Mouse (Mus musculus) CD4-positive, CD25-positive, alpha-beta regulatory T cell, adult 4 months (primary cell): ENCODE results near the gene Igfbp2. TPM values are rescaled to one million over a fixed set of nuclear protein-coding genes. Genes with fewer than 3 reads are reported as not detected.

Experiments used
- ATAC-seq: one replicate; pipeline ENCODE4 v1.8.0; 2017
- polyA plus RNA-seq, 2 experiments: library from polyadenylated mRNA; unstranded; fragments of 100-300 nt; shearing (Covaris generic); gene quantifications; one replicate each; pipeline ENCODE4 v1.2.1; 2017

Igfbp2 gene
- polyA plus RNA-seq, 2 experiments from 2014 or later, result not detected

- ATAC-seq, result no peak
Measured at GRCm38 (mm10) chr1:72873511-72874286, 49.4 kb downstream of the Igfbp2 start.

DNA sequence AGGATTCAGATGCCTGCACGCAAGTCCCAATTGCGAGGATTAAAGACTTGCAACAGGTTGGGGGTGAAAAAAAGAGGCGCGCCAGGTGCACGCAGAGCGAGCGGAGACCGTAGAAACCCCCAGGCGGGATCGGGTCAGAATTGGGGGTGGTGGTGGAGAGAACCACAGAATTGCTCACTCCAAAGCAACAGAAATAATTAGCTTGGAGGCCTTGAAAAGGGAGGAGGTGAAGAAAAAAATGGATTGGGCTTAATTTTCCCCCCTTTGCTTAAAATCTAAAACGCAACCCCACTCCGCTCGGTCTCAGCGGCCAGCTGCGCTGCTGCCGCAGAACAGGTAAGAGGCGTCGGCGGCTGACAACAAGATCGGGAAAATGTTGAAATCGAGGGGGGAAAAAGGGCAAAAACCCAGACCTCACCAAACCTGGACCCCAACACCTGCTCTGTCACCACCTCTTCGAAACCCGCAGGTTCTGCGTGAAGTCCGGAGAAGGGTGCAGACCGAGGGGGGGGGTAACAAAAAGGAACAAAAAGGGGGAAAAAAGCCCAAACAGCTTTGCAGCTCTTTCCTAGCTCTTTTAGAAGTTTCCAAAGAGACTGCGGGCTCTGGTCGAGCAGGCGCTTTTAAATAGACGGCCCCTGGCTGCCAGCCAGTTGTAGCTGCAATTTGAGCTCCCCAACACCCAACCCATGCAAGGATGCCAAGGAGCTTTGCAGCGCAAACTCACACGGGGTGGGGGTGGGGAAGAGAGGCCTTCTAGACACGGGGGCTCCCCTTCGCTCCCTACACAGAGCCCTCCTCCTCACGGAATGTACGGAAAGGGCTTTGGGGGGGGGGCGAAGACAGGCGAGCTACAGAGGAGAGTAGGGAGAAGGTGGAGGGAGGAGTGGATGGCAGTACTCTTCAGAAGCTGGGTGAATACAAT, 50.2 kb downstream of the Igfbp2 start, which contains the start of gene Igfbp5:
TSS of gene Igfbp5 (minus strand) at position 598 of the 925 bp plus-strand sequence.
- ATAC-seq, result no peak

DNA sequence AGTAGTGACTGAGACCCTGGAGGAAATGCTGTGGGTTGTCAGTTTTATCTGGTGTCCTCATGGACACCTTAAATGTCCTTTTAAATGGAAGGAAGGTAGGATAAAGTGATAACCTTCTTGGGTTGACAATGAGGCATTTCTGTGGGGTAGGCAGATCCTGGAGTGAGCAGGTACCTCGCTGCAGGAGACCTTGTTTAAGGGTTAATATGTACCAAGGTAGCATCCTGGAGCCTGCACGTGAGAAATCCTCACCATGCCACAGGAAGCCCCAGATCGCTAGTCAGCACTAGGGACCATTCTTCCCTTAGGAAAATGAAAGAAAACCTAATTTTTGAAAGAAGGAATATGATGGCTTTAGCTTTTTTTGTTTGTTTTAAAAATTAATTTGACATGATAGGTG, 51.4 kb downstream of the Igfbp2 start:
- no peak for ATAC-seq

DNA sequence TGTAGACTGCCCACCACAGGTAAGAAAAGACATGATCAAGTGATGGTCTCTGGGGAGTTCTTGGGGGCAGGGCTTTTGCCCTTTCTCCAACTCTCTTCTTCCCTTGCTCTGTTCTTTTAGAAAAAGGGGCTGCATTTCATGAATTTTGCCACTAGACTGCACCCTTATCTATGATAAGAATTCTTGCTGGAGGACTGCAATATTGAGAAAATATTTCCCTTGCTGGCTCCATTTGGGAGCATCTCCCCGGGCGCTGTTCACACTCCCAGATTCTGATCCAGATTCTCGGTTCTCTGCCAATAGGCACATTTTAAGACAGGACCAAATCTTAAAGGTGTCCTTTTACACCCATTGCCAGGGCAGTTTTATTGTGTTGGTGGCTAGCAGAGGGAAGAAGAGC, 51.8 kb downstream of the Igfbp2 start:
- no peak for ATAC-seq

DNA sequence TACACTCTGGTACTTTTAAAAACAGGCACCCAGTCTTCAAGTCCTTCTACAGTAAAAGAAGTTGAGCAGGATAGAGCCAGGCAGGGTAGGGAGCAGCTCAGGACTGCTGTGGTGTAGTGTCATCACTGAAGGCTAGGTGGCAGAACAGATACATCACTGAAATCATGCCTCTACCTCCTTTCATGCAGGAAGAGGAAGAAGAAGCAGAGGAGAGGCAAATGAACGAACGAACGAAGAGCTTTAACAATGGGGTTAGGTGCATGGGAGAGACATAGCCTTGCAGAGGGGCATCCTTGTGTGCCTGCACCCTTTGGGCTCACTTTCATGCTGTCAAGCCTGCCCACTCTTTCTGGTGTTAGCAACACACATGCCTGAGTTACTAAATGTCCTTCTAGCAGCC, 53.6 kb downstream of the Igfbp2 start:
- ATAC-seq, result no peak

DNA sequence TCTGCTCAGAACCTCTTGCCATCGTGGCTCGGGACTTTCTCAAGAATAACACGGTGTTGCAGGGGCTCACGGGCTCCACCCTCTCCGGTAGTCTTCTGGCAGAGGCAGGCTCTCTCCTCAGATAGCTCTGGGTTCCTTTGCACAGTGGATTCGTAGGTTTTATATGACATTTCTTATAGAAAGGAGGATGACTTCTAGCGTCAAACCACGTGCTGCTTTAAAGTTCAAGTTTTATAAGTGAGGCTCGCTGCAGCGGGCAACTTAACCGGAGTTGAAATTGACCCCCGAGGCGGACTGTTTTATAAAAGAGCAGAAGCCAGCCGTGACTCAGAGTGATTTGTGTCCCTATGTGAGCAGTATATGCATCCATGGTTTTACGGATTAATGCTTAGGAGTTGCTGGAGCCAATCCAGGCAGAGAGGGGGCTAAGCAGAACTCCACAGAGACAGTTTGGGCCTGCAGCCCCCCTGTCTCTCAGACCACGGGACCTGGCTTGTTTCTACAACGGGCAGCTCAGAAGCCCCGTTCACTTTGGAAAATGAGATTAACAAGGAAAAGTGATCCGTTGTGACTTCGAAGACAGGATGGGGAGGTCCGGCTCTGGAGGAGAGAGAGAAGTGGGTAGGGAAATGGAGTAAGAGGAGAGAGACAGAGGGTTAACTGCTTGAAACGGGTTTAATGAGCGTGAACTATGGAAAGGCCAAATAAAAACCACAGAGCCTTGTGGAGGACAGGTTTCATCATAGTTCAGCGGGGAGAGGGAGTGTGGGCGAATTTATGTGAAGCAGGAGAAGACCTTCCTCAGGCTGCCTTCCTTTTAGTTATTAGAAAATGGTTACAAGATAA, 54.4 kb downstream of the Igfbp2 start:
- ATAC-seq, result no peak

- ATAC-seq, result no peak
Measured at GRCm38 (mm10) chr1:72879319-72879634, 55.0 kb downstream of the Igfbp2 start.

GRCm38 (mm10) chr1:72885111-72885818, 61.0 kb downstream of the Igfbp2 start:
- no peak for ATAC-seq

DNA sequence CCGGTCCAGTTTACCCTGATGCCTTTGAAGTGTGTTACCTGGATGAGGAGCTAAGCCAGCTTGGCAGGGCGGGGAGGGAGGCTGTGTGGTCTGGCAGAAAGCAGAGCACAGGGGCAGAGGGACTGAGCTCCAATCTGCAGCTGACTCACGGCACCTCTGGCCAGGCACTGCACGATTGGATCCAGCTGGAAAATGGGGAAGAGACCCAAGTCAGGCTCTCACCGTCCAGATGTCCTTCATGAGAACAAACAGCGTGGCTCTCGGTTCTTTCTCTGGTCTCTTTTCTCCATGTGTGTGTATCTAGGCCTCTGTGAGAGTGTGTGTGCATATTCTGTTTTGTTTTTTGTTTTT, 61.5 kb downstream of the Igfbp2 start:
- no peak for ATAC-seq

GRCm38 (mm10) chr1:72887910-72888309, 63.6 kb downstream of the Igfbp2 start:
- ATAC-seq, result no peak

GRCm38 (mm10) chr1:72895821-72896220, 71.5 kb downstream of the Igfbp2 start:
- ATAC-seq, result no peak

Other genes starting within 250 kb of the Igfbp2 start
- gene Smarcal1, start 241.3 kb upstream of the Igfbp2 start, polyA plus RNA-seq, result 10 to 100 TPM; 13.9 to 21.5 TPM
- gene Ankar, start 123.9 kb upstream of the Igfbp2 start, polyA plus RNA-seq, result not detected
- 1,000 to 10,000 TPM; 2,103 to 2,879 TPM for gene Rpl37a, start 113.2 kb upstream of the Igfbp2 start, polyA plus RNA-seq
- not detected for gene Igfbp5, start 50.4 kb downstream of the Igfbp2 start, polyA plus RNA-seq
- gene Tnp1, start 191.4 kb downstream of the Igfbp2 start, polyA plus RNA-seq, result not detected